Mouse (Mus musculus) lung, postnatal 4 days (tissue): Measurements from ENCODE around the gene Olfr70.

Experiments
- DNase-seq, 2 experiments: peaks; one replicate each; pipeline ENCODE4 v3.0.0; 2021

Olfr70 gene

DNA sequence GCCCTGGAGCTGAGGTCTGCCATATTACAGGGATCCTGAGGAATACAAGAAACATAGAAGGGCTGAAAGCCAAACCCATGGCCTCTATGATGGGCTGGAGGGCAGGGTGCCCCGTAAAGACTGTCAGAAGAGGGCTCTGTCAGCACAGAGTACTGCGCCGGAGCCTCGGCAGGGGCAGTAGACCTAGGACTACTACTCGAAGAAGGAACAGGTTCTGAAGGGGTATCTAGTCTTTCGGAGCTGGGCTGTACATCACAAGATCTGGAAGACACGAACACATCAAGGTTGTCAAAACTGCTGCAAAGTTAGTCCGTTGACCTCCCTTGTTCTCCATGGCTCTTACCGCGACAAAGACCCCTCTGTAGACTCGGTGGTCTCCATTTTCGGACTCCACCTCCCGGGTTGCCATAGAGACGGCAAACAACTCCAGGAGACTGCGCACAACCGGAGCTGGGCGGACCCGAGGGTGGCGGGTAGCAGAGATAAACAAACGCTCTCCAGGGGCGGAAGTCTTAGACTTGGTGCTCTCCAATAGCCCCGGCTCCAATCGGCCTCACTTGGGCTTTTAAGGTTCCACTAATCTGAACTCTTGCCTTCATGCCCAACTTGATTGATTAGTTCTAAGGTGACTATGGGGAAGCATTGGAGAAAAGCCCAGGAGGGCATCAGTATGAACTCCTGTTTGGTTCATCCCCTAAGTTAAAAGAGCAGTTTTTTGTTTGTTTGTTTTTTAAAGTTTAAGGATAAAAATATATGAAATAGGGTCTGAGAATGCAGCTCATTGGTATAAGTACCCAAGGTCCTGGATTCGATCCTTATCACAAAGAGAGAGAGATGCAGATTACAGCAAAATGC is 47.2 kb downstream of the Olfr70 start, which contains the start of gene Spag8:
Spag8 (minus strand) TSS at position 434 of the 855 bp plus-strand sequence.
- DNase-seq = peak; percentile 66 to 79

GRCm38 (mm10) chr4:43652726-43653125 is 47.9 kb downstream of the Olfr70 start:
- no peak for DNase-seq

GRCm38 (mm10) chr4:43649783-43650182 is 50.8 kb downstream of the Olfr70 start:
- no peak for DNase-seq
